Mouse (Mus musculus) spleen, adult 2 months (tissue): ENCODE data around the gene Mycbpap.

Experiments used
- CTCF ChIP-seq: fragments of 200-500 bp; IDR thresholded peaks from 2 replicates; pipeline ENCODE4 v1.5.1; 2011; ENCODE audit warnings: mild to moderate bottlenecking, inconsistent platforms; ENCODE audit not compliant: insufficient read depth, insufficient read length, insufficient replicate concordance; ENCODE audit errors: extremely low read depth
- POLR2A ChIP-seq: fragments of 200-500 bp; IDR thresholded peaks from 2 replicates; pipeline ENCODE4 v1.6.1; 2011; ENCODE audit warnings: low read depth, low read length, inconsistent platforms

DNA sequence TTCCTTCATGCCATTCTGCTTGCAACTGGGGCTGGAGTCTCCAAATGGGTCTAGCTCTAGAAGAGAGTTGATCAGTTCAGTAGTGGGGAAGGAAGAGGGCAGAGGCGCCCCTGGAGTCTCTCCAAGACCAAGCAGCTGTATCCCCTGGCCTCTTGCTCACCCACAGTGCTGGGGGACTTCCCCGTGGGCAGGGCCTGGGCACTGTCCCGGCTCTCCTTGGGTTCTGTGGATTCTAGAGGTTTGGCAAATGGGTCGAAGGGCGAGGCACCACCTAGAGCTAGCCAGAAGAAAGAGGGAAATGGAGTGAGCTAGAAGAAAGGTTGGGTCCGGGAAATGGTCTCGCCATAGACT is 29.8 kb downstream of the Mycbpap start:
- TF ChIP-seq CTCF (no peak), POLR2A (no peak)
